Mouse (Mus musculus) embryonic stem cell, embryonic (primary cell): Measurements from ENCODE around the gene Acoxl.
"Not testable (repeated sequence)": the region's sequence is repeated elsewhere in the genome, so short reads cannot be mapped to it uniquely, and the experiment has no call there.

Source experiments
- CTCF ChIA-PET, 4 experiments: fragments of 300-600 bp in 2 of 4; fragments of 350-600 bp in 2 of 4; sonication (Branson Sonifier 250); formaldehyde crosslinking; loops; one replicate each; lab custom pipeline; 2022; ENCODE audit warnings: inconsistent platforms in 2 of 4; lab: Charles Lee
- POLR2A ChIA-PET, 4 experiments: fragments of 300-600 bp in 2 of 4; fragments of 350-600 bp in 2 of 4; sonication (Branson Sonifier 250); formaldehyde crosslinking; loops; one replicate each; lab custom pipeline; 2022; ENCODE audit warnings: antibody characterized with exemption in 4 of 4, inconsistent platforms in 1 of 4; lab: Charles Lee

Acoxl gene

GRCm38 (mm10) chr2:128079316-128079715 lies 240.6 kb downstream of the Acoxl start:
- ChIA-PET POLR2A (no interaction called here), CTCF (no interaction called here)

GRCm38 (mm10) chr2:128083844-128084243 lies 245.2 kb downstream of the Acoxl start:
- ChIA-PET CTCF (interaction anchor here in 1 of 4 experiments (0.6 kb wide), 1 partner anchor 285 kb away, joined by 4 read pairs; no protein-coding TSS in a partner anchor), POLR2A (no interaction called here)

- ChIA-PET CTCF (no interaction called here), POLR2A (no interaction called here)
These were observed 245.9 kb downstream of the Acoxl start for GRCm38 (mm10) chr2:128084607-128085006.

- ChIA-PET CTCF (no interaction called here), POLR2A (no interaction called here)
These were observed 246.8 kb downstream of the Acoxl start for GRCm38 (mm10) chr2:128085481-128085880.

- ChIA-PET POLR2A (no interaction called here), CTCF (no interaction called here)
These were observed 247.7 kb downstream of the Acoxl start for GRCm38 (mm10) chr2:128086301-128086886.

GRCm38 (mm10) chr2:128086996-128087526 lies 248.4 kb downstream of the Acoxl start:
- ChIA-PET CTCF (no interaction called here), POLR2A (no interaction called here)

GRCm38 (mm10) chr2:128087798-128088545 lies 249.3 kb downstream of the Acoxl start:
- ChIA-PET CTCF (no interaction called here), POLR2A (no interaction called here)

- ChIA-PET CTCF (no interaction called here), POLR2A (interaction anchor here in 1 of 4 experiments (1.2 kb wide), 1 partner anchor 52 kb away, joined by 3 read pairs; no protein-coding TSS in a partner anchor)
These were observed 251.7 kb downstream of the Acoxl start for GRCm38 (mm10) chr2:128090283-128090885.

- ChIA-PET POLR2A (interaction anchor here in 1 of 4 experiments (1.2 kb wide), 1 partner anchor 53 kb away, joined by 3 read pairs; no protein-coding TSS in a partner anchor), CTCF (no interaction called here)
These were observed 253.0 kb downstream of the Acoxl start for GRCm38 (mm10) chr2:128091431-128092369.

- ChIA-PET CTCF (no interaction called here), POLR2A (no interaction called here)
These were observed 253.8 kb downstream of the Acoxl start for GRCm38 (mm10) chr2:128092451-128092850.

GRCm38 (mm10) chr2:128094196-128094595 lies 255.5 kb downstream of the Acoxl start:
- ChIA-PET POLR2A (interaction anchor here in 1 of 4 experiments (1.1 kb wide), 1 partner anchor 13 kb away, joined by 3 read pairs; no protein-coding TSS in a partner anchor), CTCF (interaction anchor here in 1 of 4 experiments (0.7 kb wide), 1 partner anchor 472 kb away, joined by 3 read pairs; no protein-coding TSS in a partner anchor)

- ChIA-PET CTCF (interaction anchor here in 1 of 4 experiments (0.7 kb wide), 1 partner anchor 471 kb away, joined by 3 read pairs; no protein-coding TSS in a partner anchor), POLR2A (interaction anchor here in 1 of 4 experiments (1.1 kb wide), 1 partner anchor 13 kb away, joined by 3 read pairs; no protein-coding TSS in a partner anchor)
These were observed 255.9 kb downstream of the Acoxl start for GRCm38 (mm10) chr2:128094602-128095001.

- POLR2A ChIA-PET = no interaction called here
- CTCF ChIA-PET = no interaction called here
These were observed 256.6 kb downstream of the Acoxl start for GRCm38 (mm10) chr2:128095270-128095669.

GRCm38 (mm10) chr2:128096070-128096469 lies 257.4 kb downstream of the Acoxl start:
- ChIA-PET POLR2A (no interaction called here), CTCF (no interaction called here)

GRCm38 (mm10) chr2:128098118-128098517 lies 259.4 kb downstream of the Acoxl start:
- POLR2A ChIA-PET, CTCF ChIA-PET: not testable (repeated sequence)

- CTCF ChIA-PET = no interaction called here
- POLR2A ChIA-PET = no interaction called here
These were observed 263.4 kb downstream of the Acoxl start for GRCm38 (mm10) chr2:128102086-128102485.

- POLR2A ChIA-PET = no interaction called here
- CTCF ChIA-PET = interaction anchor here in 1 of 4 experiments (0.6 kb wide), 1 partner anchor 974 kb away, joined by 4 read pairs; no protein-coding TSS in a partner anchor
These were observed 266.1 kb downstream of the Acoxl start for GRCm38 (mm10) chr2:128104815-128105214.

GRCm38 (mm10) chr2:128105651-128106050 lies 267.0 kb downstream of the Acoxl start:
- POLR2A ChIA-PET = no interaction called here
- CTCF ChIA-PET = no interaction called here
